Mouse (Mus musculus) right cerebral cortex, adult 2 months (tissue): ENCODE measurements around the gene Svs1.
A peak's percentile ranks its signal among the peaks of the same experiment; 100 is the strongest.

Experiments
- DNase-seq, 2 experiments: peaks; one replicate each; pipeline ENCODE4 v3.0.0; 2021 to 2022; ENCODE audit warnings: low spot score in 2 of 2

The Svs1 gene

DNA sequence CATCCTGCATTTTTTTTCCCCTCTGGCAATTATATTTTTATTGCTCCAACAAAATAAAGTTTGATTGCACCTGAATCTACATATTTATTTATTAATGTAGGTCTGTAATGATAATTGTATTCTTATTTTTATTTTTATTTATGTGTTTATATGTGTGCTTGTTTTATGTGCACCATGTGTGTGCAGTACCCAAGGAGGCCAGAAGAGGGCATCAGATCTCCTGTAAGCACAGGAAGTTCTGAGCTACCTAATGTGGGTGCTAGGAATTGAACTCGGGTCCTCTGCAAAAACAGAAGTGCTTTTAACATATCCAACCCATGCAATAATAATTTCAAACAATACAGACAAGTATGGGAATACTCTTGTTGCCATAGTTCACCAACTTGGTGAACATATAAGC is 23.0 kb downstream of the Svs1 start:
- no peak for DNase-seq

DNA sequence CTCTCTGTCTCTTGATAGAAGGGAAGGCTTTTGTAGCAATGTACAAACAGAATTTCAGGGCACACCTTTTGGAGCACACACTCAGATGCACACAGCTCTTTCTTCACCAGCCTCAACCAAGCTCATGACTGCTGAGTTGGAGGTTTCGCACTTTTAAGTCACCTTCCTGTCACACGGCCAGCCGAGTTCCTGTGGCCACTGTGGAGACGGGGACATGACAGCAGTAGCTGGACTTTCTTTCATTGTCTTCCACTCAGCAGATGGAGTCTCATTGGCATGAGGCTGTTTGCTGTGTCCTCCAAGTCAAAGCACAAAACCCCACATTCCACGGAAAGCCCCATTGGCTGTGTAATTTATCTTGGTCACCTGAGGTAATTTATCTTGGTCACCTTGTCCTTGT is 24.5 kb downstream of the Svs1 start:
- DNase-seq: no peak

- DNase-seq: no peak
These were observed 26.4 kb downstream of the Svs1 start for GRCm38 (mm10) chr6:49013023-49013422.

DNA sequence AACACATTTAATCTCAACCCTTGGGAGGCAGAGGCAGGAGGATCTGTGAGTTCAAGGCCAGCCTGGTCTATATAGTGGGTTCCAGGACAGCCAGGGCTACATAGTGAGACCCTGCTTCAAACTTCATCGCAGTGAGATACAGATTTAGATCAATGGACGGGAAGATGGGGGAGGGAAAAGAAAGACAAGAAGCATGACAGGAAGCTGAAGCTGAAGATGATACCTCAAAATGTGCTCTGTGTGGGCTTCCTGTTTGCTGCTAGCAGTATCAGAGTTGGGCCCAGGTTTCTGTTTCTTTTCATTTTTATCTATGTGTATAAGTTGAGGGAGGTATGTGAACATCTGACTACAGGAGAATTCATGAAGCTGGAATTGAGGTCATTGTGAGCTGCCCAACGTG is 26.8 kb downstream of the Svs1 start:
- DNase-seq: no peak

DNA sequence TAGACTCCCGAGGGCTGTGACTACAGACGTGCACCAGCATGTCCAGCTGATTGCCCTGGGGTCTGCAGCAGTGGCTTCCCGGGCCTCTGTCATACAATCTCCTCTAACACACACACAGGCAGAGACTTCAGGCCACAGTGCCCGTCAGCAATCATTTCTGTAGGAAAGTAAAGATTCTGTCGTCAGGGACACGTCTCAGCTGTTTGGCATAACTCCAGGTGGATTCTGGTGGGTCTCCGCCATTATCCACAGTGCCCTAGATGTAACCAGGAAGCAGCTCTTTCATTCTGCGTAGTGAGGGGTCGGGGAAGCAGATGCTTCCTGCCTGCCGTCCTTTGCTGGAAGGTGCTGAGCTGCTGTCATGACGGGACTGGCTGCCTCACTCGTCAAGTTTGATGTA is 30.5 kb downstream of the Svs1 start:
- no peak for DNase-seq

DNA sequence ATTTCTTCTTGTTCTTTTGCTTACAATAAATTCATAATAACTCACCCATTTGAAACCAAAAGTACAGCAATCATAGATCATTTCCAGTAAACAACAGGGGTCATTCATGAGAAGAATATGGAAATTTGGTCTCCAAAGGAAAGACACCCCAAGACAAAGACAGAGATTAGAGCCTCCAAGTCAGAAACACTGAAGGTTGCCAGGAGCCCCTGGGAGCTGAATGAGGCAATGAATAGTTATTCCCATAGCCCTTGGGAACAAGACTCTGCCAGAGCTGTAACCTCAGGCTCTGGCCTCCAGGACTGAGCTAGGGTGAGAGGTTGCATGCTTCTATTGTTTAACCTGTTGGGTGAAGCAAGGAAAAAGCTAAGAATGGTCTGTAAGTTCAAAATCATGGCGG is 32.7 kb downstream of the Svs1 start:
- no peak for DNase-seq

GRCm38 (mm10) chr6:49021141-49022012 is 34.7 kb downstream of the Svs1 start:
- DNase-seq: peak; percentile 36 to 41

DNA sequence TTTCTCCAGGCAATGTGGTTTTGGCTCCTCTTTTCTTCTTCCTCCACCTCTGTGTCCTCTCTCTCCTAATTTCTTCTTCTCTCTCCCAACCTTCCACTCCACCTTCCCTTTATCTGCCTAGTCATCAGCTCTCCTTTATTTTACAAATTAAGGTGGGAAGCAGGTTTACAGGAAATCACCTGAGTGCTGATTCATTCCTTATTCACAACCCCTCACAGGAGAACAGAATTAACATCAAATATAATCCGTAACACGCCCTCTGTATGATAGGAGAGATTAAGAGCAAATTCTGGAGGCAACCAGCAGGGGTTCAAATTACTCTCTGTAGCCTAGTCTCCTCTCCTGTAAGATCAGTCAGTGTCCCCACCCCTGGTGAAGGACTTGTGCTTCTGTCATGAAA is 35.7 kb downstream of the Svs1 start:
- DNase-seq: no peak

DNA sequence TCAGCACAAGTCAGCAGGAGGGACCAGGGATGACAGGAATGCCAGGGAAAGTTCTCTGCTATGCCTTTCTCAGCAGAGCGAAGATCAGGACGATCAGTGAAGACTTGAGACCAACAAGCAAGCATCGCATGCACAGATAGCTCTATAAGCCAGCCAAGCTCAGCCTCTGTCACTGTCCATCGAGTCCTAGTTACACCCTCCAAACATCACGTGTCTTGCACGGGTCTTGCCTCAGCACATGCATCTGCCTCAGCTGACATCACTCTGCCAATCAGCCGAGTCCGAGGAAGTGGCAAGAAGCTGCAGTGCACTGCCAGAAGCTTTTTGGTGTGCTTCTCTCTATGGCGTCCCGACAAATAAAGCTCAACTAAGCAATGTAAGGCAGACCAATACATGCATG is 36.7 kb downstream of the Svs1 start:
- DNase-seq: no peak

DNA sequence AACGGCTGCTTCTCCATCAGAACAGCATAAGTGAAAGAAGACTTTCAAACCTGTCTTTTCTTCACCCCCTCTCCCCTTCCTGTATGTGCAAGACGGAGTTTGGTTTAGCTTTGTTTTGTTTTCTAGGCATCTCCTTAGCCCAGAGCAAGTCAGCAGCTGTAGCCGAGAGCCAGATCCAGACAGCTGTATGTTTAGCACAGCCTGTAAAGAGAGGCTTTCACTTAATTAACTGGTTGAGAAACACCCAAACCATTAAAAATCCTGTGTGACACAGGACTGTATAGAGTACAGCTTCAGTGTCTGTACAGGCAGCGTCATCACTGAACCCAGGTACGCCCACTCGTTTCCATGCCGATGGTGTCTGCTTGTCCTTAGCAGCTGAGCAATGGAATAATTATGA is 38.6 kb downstream of the Svs1 start:
- DNase-seq: no peak

DNA sequence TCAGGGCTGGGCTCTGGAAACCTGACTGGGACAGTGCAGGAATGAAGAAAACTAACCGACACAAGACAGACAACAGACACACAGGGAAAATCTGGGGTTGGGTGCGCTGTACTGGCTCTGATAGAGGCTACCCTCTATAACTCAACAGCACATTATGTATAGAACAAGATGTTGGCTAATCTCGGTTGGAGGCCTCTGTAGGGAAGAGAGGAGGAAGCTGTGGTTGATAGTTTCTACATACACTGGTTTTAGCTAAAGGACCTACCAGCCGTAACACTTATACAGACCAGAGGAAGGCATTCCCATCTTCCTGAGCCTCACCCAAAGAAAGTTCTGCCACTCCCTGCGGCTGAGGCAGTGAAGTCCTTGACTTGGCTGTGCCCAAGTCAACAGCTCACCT is 39.8 kb downstream of the Svs1 start:
- DNase-seq: no peak

DNA sequence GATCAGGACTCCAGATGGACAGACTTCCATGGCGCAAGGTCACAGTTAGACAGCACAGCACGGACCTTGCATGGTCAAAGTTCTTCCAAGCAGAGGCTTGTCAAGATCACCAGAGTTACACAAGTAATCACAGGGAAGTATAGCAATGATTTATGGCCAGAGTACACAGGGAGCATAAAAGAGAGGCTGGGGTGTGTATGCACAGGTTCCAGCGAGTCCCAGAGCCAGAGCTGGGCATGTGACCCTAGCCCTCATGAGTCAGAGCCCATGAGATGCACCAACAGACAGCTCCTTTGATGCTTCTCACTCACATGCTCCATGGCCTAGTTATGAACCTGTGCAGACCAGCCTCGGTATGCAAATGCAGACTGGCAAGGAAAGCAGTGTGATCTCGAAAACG is 41.4 kb downstream of the Svs1 start:
- DNase-seq: no peak

DNA sequence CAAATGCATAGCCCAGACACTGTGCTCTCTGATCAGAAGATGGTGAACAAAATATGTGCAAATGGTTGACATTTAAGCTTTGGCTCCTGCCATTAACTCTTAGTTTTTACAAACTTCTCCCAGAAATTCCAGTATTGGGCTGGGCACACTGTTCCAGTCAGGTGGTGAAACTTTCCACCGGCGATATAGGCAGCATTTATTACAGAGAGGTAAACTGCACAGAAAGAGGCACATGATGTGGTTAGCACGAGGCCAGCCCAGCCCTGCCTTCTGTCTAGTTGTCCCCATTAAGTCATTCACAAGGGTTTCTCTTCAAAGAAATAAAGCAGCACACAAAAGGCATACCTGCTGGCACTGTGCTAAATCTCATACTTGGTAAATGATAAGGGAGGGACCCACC is 42.0 kb downstream of the Svs1 start:
- DNase-seq: no peak

GRCm38 (mm10) chr6:49031230-49031629 is 44.6 kb downstream of the Svs1 start:
- no peak for DNase-seq

- no peak for DNase-seq
These were observed 46.1 kb downstream of the Svs1 start for GRCm38 (mm10) chr6:49032783-49033182.

- no peak for DNase-seq
These were observed 49.9 kb downstream of the Svs1 start, which contains the start of gene Gpnmb for GRCm38 (mm10) chr6:49036275-49037267. Gene Gpnmb (plus strand): TSS chr6:49036546.

- DNase-seq: no peak
These were observed 50.6 kb downstream of the Svs1 start for GRCm38 (mm10) chr6:49037268-49037662.

DNA sequence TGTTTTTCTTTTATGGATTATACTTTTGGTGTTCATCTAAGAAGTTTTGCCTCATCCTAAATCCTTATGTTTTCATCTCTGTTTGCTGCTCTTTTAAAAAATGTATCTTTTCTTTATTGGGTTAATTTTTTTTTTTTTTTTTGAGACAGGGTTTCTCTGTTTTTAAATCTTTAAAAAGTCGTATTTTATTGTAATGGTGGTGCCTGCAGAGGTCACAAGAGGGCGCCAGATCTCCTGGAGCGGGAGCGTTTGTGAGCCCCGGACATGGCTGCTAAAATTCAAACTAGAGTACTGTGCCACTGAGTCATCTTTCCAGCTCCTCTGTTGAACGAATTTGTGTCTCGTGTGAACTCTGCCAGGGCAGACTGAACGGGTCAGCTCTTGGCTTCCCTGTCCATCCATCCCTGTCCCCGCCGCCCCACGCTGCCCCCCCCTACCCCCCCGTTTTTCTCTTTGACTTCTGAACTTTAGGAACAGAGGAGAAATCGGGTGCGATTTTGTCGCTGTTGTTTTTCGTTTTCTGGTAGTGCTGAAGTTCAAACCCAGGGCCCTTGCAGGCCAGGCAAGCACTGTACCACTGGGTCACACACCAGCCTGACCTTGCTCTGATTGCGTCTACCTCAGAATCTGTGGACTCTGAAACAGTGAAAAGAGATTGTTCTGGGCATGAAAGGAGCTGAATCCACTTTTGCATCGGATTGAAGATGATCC is 53.0 kb downstream of the Svs1 start:
- peak; percentile 64 to 80 for DNase-seq
